Mouse (Mus musculus): ENCODE results near the gene Tjp1.

- TF ChIP-seq CTCF (IDR thresholded peaks at IDR 0.05; ENCODE audit: extremely low read depth, insufficient read depth, low read length) (no peak), POLR2A (IDR thresholded peaks at IDR 0.05; ENCODE audit: extremely low read depth, insufficient read depth, low read length) (no peak)
Observed at GRCm38 (mm10) chr7:65345314-65345713, 182.3 kb downstream of the Tjp1 start.
